Mouse (Mus musculus) lung, postnatal 14 days (tissue): Measurements from ENCODE around the gene Dcp1a.
A peak's percentile ranks its signal among the peaks of the same experiment; 100 is the strongest.

ENCODE experiments used
- DNase-seq: peaks from one replicate; pipeline ENCODE4 v3.0.0; 2021

Gene Dcp1a

DNA sequence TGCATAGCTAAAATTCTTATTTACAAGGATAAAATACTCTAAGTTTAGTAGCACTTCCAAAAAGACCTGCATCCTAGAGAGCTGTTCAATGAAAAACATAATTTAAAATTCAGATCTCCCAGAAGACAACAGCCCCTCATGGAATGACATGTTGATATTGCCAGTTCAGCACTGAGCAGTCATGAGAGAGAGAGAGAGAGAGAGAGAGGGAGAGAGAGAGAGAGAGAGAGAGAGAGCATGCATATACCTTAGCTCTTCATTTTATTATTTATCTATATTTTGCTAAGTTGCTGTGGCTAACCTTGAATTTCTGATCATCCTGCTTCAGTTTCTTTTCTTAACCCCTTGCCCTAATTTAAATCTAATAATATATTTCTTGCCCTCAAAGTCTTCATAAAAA, 83.0 kb downstream of the Dcp1a start:
- DNase-seq: no peak

DNA sequence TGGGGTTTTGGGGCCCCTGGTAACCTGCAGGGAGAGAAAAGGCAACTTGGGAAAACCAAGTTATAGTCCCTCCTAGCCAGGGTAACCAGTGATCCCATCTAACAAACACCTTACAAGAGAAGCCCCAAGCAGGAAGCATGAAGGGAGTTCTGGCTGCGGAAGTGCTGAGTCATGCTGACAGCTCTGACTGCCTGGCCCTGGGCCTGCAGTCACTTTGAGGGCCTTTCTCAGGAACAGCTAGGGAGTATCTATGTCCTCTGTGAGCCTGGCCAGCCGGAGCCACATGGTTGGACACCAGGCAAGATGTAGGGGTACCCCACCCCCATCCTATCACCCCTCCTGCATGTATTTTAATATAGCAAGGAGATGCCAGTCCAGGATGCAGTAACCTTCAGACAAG, 85.1 kb downstream of the Dcp1a start:
- peak; percentile 63 for DNase-seq

DNA sequence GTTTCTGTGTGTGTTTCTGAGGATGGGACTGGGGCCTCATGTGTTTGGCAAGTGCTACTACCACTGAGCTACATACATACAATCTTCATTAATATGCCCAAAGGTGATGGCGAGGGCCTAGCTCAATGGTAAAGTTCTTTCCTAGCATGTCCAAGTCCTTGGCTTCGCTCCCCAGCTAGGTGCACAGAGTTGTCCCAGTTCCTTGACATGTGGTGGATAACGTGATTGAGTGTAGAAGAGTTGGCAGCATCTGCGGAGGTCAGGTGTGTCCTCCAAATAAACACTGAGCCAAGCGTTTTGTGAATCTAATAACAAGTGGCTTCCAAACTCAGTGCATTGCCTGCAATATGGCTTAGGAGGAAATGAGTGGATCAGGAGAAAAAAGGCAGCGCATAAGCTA, 87.0 kb downstream of the Dcp1a start:
- no peak for DNase-seq

GRCm38 (mm10) chr14:30568016-30568415, 88.7 kb downstream of the Dcp1a start:
- DNase-seq: no peak

- peak; percentile 43 for DNase-seq
These were observed 91.0 kb downstream of the Dcp1a start for GRCm38 (mm10) chr14:30570303-30570702.

GRCm38 (mm10) chr14:30572253-30572652, 92.9 kb downstream of the Dcp1a start:
- DNase-seq: no peak

- DNase-seq: no peak
These were observed 93.9 kb downstream of the Dcp1a start for GRCm38 (mm10) chr14:30573235-30573634.

DNA sequence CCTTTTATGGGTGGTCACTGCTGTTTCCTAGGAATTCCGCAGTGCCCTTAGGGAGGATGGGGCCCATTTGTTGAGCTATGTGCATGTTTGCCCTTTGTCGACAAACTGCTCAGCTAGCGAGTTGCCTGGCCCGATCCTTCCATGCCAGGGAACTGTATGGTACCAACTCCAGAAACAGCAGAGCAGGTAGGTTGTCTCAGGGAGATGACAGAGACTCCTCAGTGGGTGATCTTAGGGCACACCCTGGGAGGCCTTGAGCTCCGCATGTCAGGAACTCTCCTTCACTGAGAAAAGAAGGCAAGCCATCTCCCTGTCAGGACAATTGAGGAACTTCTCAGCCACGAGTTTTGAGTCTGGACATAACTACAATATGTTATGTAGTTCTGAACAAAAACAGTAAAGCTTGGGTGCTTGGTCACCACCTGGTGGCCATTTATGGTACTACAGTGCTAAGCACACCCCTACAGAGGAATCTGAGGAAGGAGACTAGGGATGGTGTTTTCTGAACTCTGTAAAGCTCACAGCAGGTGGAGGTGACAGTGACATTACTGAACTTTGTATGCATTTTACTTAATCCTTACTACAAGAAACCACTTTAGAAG, 94.7 kb downstream of the Dcp1a start:
- DNase-seq: peak; percentile 85

GRCm38 (mm10) chr14:30575791-30576190, 96.5 kb downstream of the Dcp1a start:
- DNase-seq: no peak

GRCm38 (mm10) chr14:30576260-30576659, 96.9 kb downstream of the Dcp1a start:
- no peak for DNase-seq
